Mouse (Mus musculus): ENCODE measurements around the gene Pcyt1a.
"Not testable (repeated sequence)": the region's sequence is repeated elsewhere in the genome, so short reads cannot be mapped to it uniquely, and the experiment has no call there.

Pcyt1a gene

GRCm38 (mm10) chr16:32472276-32473015 is 41.7 kb downstream of the Pcyt1a start:
- DNase-seq (ENCODE audit: low read depth, low spot score) = no peak

- DNase-seq (ENCODE audit: low read depth, low spot score) = no peak
Measured at GRCm38 (mm10) chr16:32477315-32477714, 46.6 kb downstream of the Pcyt1a start.

- no peak for DNase-seq (ENCODE audit: low read depth, low spot score)
Measured at GRCm38 (mm10) chr16:32479415-32479814, 48.7 kb downstream of the Pcyt1a start.

GRCm38 (mm10) chr16:32484431-32484871 is 53.7 kb downstream of the Pcyt1a start:
- DNase-seq (ENCODE audit: low read depth, low spot score) = no peak

- no peak for DNase-seq (ENCODE audit: low read depth, low spot score)
Measured at GRCm38 (mm10) chr16:32485209-32485608, 54.5 kb downstream of the Pcyt1a start.

GRCm38 (mm10) chr16:32486046-32486445 is 55.3 kb downstream of the Pcyt1a start:
- DNase-seq (ENCODE audit: low read depth, low spot score) = no peak

- DNase-seq (ENCODE audit: low read depth, low spot score) = no peak
Measured at GRCm38 (mm10) chr16:32487234-32488111, 56.8 kb downstream of the Pcyt1a start, which contains the start of gene Slc51a. Gene Slc51a (minus strand): TSS chr16:32487879.

GRCm38 (mm10) chr16:32488939-32489338 is 58.2 kb downstream of the Pcyt1a start:
- DNase-seq (ENCODE audit: low read depth, low spot score) = no peak

GRCm38 (mm10) chr16:32494371-32494770 is 63.6 kb downstream of the Pcyt1a start:
- DNase-seq (ENCODE audit: low read depth, low spot score) = not testable (repeated sequence)

GRCm38 (mm10) chr16:32495965-32496364 is 65.2 kb downstream of the Pcyt1a start, which contains the start of gene Zdhhc19:
Gene Zdhhc19 (plus strand): TSS chr16:32496265.
- DNase-seq (ENCODE audit: low read depth, low spot score) = no peak

- no peak for DNase-seq (ENCODE audit: low read depth, low spot score)
Measured at GRCm38 (mm10) chr16:32498996-32499395, 68.3 kb downstream of the Pcyt1a start.

- DNase-seq (ENCODE audit: low read depth, low spot score) = peak; percentile 73
Measured at GRCm38 (mm10) chr16:32499430-32500037, 68.8 kb downstream of the Pcyt1a start.

- no peak for DNase-seq (ENCODE audit: low read depth, low spot score)
Measured at GRCm38 (mm10) chr16:32501459-32501858, 70.7 kb downstream of the Pcyt1a start.

GRCm38 (mm10) chr16:32502621-32503335 is 72.1 kb downstream of the Pcyt1a start:
- no peak for DNase-seq (ENCODE audit: low read depth, low spot score)

GRCm38 (mm10) chr16:32503633-32504032 is 72.9 kb downstream of the Pcyt1a start:
- no peak for DNase-seq (ENCODE audit: low read depth, low spot score)

- no peak for DNase-seq (ENCODE audit: low read depth, low spot score)
Measured at GRCm38 (mm10) chr16:32506298-32506697, 75.6 kb downstream of the Pcyt1a start.

GRCm38 (mm10) chr16:32506868-32507267 is 76.1 kb downstream of the Pcyt1a start:
- no peak for DNase-seq (ENCODE audit: low read depth, low spot score)

- peak; percentile 37 for DNase-seq (ENCODE audit: low read depth, low spot score)
Measured at GRCm38 (mm10) chr16:32507407-32507806, 76.7 kb downstream of the Pcyt1a start.

GRCm38 (mm10) chr16:32508035-32508434 is 77.3 kb downstream of the Pcyt1a start:
- DNase-seq (ENCODE audit: low read depth, low spot score) = no peak

- no peak for DNase-seq (ENCODE audit: low read depth, low spot score)
Measured at GRCm38 (mm10) chr16:32508506-32509065, 77.9 kb downstream of the Pcyt1a start.
